Mouse (Mus musculus) E14TG2a.4 (cell line): ENCODE measurements around the gene Prdm12.

Experiments used
- CTCF ChIP-seq: conservative IDR thresholded peaks from 2 replicates; pipeline ENCODE4 v1.5.1; 2014; ENCODE audit warnings: low read length
- NANOG ChIP-seq: IDR thresholded peaks from 2 replicates; pipeline ENCODE4 v1.6.1; 2014; ENCODE audit warnings: borderline replicate concordance, low read length, mixed read lengths
- POU5F1 ChIP-seq: IDR thresholded peaks from 2 replicates; pipeline ENCODE4 v1.6.1; 2014; ENCODE audit warnings: low read length, borderline replicate concordance

GRCm38 (mm10) chr2:31619208-31619607 lies 20.6 kb upstream of the Prdm12 start:
- TF ChIP-seq CTCF (no peak), POU5F1 (no peak), NANOG (no peak)
